8 mouse cellular contexts compared by ENCODE assay signal in genomic region chr12:31376326-31376950, GRCm38 (mm10). TPM values are rescaled to one million over a fixed set of nuclear protein-coding genes. Genes with fewer than 3 reads are reported as not detected.
DNase-seq lines count a peak whose midpoint lies in the region; ATAC-seq and TF ChIP-seq lines count a peak whose summit lies in the region.

No protein-coding gene starts in this region.

- H3K4me3 ChIP-seq in heart, adult 2 months = no peak overlapping the region
- no peak overlapping the region for H3K4me3 ChIP-seq in bone marrow macrophage, adult 2 months (ENCODE audit: insufficient read depth, low read length)
- peak overlapping the region; percentile 39 for H3K4me3 ChIP-seq in heart, embryonic 15.5 days
- H3K4me3 ChIP-seq in limb, embryonic 13.5 days = peak overlapping the region; percentile 31
- H3K4me3 ChIP-seq in neural tube, embryonic 14.5 days (ENCODE audit: low read depth, low read length) = peak overlapping the region; percentile 20; the same call in 1 of the 2 replicates

- no peaks in the 10 kb centered on the region for H3K9me3 ChIP-seq in heart, embryonic 15.5 days (replicated peaks)
- H3K9me3 ChIP-seq in limb, embryonic 13.5 days = no peaks in the 10 kb centered on the region
- H3K9me3 ChIP-seq in neural tube, embryonic 14.5 days (ENCODE audit: control insufficient read depth, low read length) = no peaks in the 10 kb centered on the region

- H3K27me3 ChIP-seq in heart, adult 2 months (ENCODE audit: control insufficient read depth, insufficient read depth, low read length) = no peaks in the 10 kb centered on the region
- no peaks in the 10 kb centered on the region for H3K27me3 ChIP-seq in heart, embryonic 15.5 days
- no peaks in the 10 kb centered on the region for H3K27me3 ChIP-seq in limb, embryonic 13.5 days
- no peaks in the 10 kb centered on the region for H3K27me3 ChIP-seq in neural tube, embryonic 14.5 days (ENCODE audit: control insufficient read depth, insufficient read depth, low read length)

- H3K27ac ChIP-seq in heart, adult 2 months = no peak overlapping the region
- H3K27ac ChIP-seq in bone marrow macrophage, adult 2 months (ENCODE audit: insufficient read depth, low read depth, low read length) = no peak overlapping the region
- peak overlapping the region; percentile 36 for H3K27ac ChIP-seq in heart, embryonic 15.5 days
- H3K27ac ChIP-seq in limb, embryonic 13.5 days = no peak overlapping the region
- H3K27ac ChIP-seq in neural tube, embryonic 14.5 days (ENCODE audit: low read depth, low read length) = no peak overlapping the region

- 5% methylated on average over 13 of the region's 13 CpGs for WGBS in heart, adult 2 months
- WGBS in heart, embryonic 15.5 days = 4% methylated on average over 13 of the region's 13 CpGs
- WGBS in limb, embryonic 13.5 days = 11% methylated on average over 13 of the region's 13 CpGs
- 18% methylated on average over 13 of the region's 13 CpGs for WGBS in neural tube, embryonic 14.5 days

- H3K79me2 ChIP-seq in heart, adult 2 months (replicated peaks; ENCODE audit: control insufficient read depth, insufficient read depth, low read length) = no peaks in the 10 kb centered on the region

- TF ChIP-seq EP300 in heart, adult 2 months (IDR thresholded peaks at IDR 0.05; ENCODE audit: insufficient read depth, low read depth, low read length) = no peak

- no peak overlapping the region for H3K9ac ChIP-seq in heart, adult 2 months (ENCODE audit: low read depth, low read length)
- H3K9ac ChIP-seq in heart, embryonic 15.5 days = no peak overlapping the region
- H3K9ac ChIP-seq in limb, embryonic 13.5 days = peak overlapping the region; percentile 58; the same call in 1 of the 2 replicates
- peak overlapping the region; percentile 39; the same call in 1 of the 2 replicates for H3K9ac ChIP-seq in neural tube, embryonic 14.5 days (replicated peaks; ENCODE audit: low read depth, low read length)

- peak overlapping the region; percentile 64 for H3K4me2 ChIP-seq in heart, embryonic 15.5 days
- peak overlapping the region; percentile 62 for H3K4me2 ChIP-seq in limb, embryonic 13.5 days (replicated peaks)
- H3K4me2 ChIP-seq in neural tube, embryonic 14.5 days (ENCODE audit: low read depth, low read length) = peak overlapping the region; percentile 23

- intact Hi-C loops in heart, adult 2 months (cut with DNase I) = loop anchor here (10.0 kb wide), 4 partner anchors 118 to 548 kb away; partner anchors contain the start of genes Cbll1, Cog5, Dus4l and Gpr22
- intact Hi-C loops in heart, postnatal 25 days (cut with DNase I) = loop anchor here (10.0 kb wide), 3 partner anchors 128 to 548 kb away; no protein-coding TSS in a partner anchor

- H3K4me1 ChIP-seq in heart, adult 2 months (ENCODE audit: control insufficient read depth, insufficient read depth, low read length) = no peaks in the 10 kb centered on the region; the same call in 1 of the 2 replicates
- H3K4me1 ChIP-seq in bone marrow macrophage, adult 2 months (ENCODE audit: control insufficient read depth, insufficient read depth, low read length) = no peaks in the 10 kb centered on the region
- peaks cover 27% of the 10 kb centered on the region for H3K4me1 ChIP-seq in heart, embryonic 15.5 days (replicated peaks)
- H3K4me1 ChIP-seq in limb, embryonic 13.5 days = peaks cover 16% of the 10 kb centered on the region
- H3K4me1 ChIP-seq in neural tube, embryonic 14.5 days (ENCODE audit: control insufficient read depth, insufficient read depth, low read length) = 0 out of 2 replicates have a peak, but pooled peaks cover 2% of the 10 kb centered on the region

- peak in 1 of 2 experiments; percentile 5 for DNase-seq in heart, adult 2 months
- DNase-seq in heart, postnatal 25 days (ENCODE audit: low spot score) = no peak
- DNase-seq in adrenal gland, adult 8-10 months = no peak

- H3K36me3 ChIP-seq in heart, adult 2 months (ENCODE audit: control insufficient read depth, insufficient read depth, low read length) = no peaks in the 10 kb centered on the region
- H3K36me3 ChIP-seq in heart, embryonic 15.5 days = no peaks in the 10 kb centered on the region
- H3K36me3 ChIP-seq in limb, embryonic 13.5 days = no peaks in the 10 kb centered on the region
- no peaks in the 10 kb centered on the region for H3K36me3 ChIP-seq in neural tube, embryonic 14.5 days (ENCODE audit: control insufficient read depth, insufficient read depth, low read length)

- ATAC-seq in heart, embryonic 15.5 days (replicated peaks; ENCODE audit: insufficient number of reproducible peaks, insufficient read depth, low FRiP score, low read depth) = peak; percentile 17; the same call in 1 of the 2 replicates
- peak; percentile 66 for ATAC-seq in limb, embryonic 13.5 days (ENCODE audit: low FRiP score, low read depth)
- ATAC-seq in neural tube, embryonic 14.5 days (ENCODE audit: low read depth) = peak; percentile 66
- no peak for ATAC-seq in megakaryocyte-erythroid progenitor cell, adult 5-6 weeks (replicated peaks; ENCODE audit: low FRiP score, low TSS enrichment, poor library complexity, severe bottlenecking)

- TF ChIP-seq POLR2A in heart, adult 2 months (IDR thresholded peaks at IDR 0.05; ENCODE audit: insufficient read depth, low read depth, low read length) = no peak
- no peak for TF ChIP-seq POLR2A in bone marrow macrophage, adult 2 months (IDR thresholded peaks at IDR 0.05; ENCODE audit: borderline replicate concordance, low read depth, low read length)

- TF ChIP-seq CTCF in heart, adult 2 months (IDR thresholded peaks at IDR 0.05) = peak; percentile 41
- 0 out of 2 replicates have a peak, but pooled peaks have one; percentile 7 for TF ChIP-seq CTCF in bone marrow macrophage, adult 2 months (IDR thresholded peaks at IDR 0.05; ENCODE audit: low read depth, low read length)

RNA-seq across cellular contexts. Expression of gene Slc26a3, which starts 14.2 kb away (rescaled TPM):
- 1 to 10 TPM; 1.2 to 1.6 TPM for total RNA-seq in heart, adult 2 months (2021)
- 1.3 and 2.8 TPM in 2 replicates for polyA plus RNA-seq in heart, adult 2 months (2012; rRNA removed)
- 1 to 10 TPM; 2.1 to 2.3 TPM for total RNA-seq in heart, postnatal 25 days (2021)
- not detected in 2 replicates for polyA plus RNA-seq in bone marrow macrophage, adult 2 months (2012; ENCODE audit: insufficient read depth, insufficient read length, missing spikeins)
- polyA plus RNA-seq in heart, embryonic 15.5 days (2015; fragmentation: Nextera tagmentation; extraction: Ambion mirVana) = 0.09 TPM in 1 of 2 replicates, not detected in the other
- 0.05 TPM in 1 of 2 replicates, not detected in the other for polyA plus RNA-seq in limb, embryonic 13.5 days (2015; fragmentation: Nextera tagmentation; extraction: Ambion mirVana)
- polyA plus RNA-seq in neural tube, embryonic 14.5 days (2014; fragmentation: Nextera tagmentation; extraction: Ambion mirVana) = 0.19 and 0.72 TPM in 2 replicates
- total RNA-seq in megakaryocyte-erythroid progenitor cell, adult 5-6 weeks (2014; fragmentation: Nextera tagmentation) = not detected in 2 replicates
- not detected in 2 replicates for total RNA-seq in megakaryocyte-erythroid progenitor cell, adult 5-6 weeks (2017)
- 1 to 10 TPM in 1 of 4 experiments, under 1 TPM in 3; 0.43 to 1.6 (median 0.63) TPM for total RNA-seq in adrenal gland, adult 8-10 months (2022)

RNA-seq across cellular contexts. Expression of gene Dld, which starts 25.2 kb away (rescaled TPM):
- 100 to 1,000 TPM; 374 to 406 TPM for total RNA-seq in heart, adult 2 months (2021)
- 85.0 and 180 TPM in 2 replicates for polyA plus RNA-seq in heart, adult 2 months (2012; rRNA removed)
- 100 to 1,000 TPM; 420 to 439 TPM for total RNA-seq in heart, postnatal 25 days (2021)
- 65.3 and 76.6 TPM in 2 replicates for polyA plus RNA-seq in bone marrow macrophage, adult 2 months (2012; ENCODE audit: insufficient read depth, insufficient read length, missing spikeins)
- 185 and 235 TPM in 2 replicates for polyA plus RNA-seq in heart, embryonic 15.5 days (2015; fragmentation: Nextera tagmentation; extraction: Ambion mirVana)
- 144 and 145 TPM in 2 replicates for polyA plus RNA-seq in limb, embryonic 13.5 days (2015; fragmentation: Nextera tagmentation; extraction: Ambion mirVana)
- polyA plus RNA-seq in neural tube, embryonic 14.5 days (2014; fragmentation: Nextera tagmentation; extraction: Ambion mirVana) = 132 and 141 TPM in 2 replicates
- 81.1 and 83.7 TPM in 2 replicates for total RNA-seq in megakaryocyte-erythroid progenitor cell, adult 5-6 weeks (2014; fragmentation: Nextera tagmentation)
- 165 and 177 TPM in 2 replicates for total RNA-seq in megakaryocyte-erythroid progenitor cell, adult 5-6 weeks (2017)
- total RNA-seq in adrenal gland, adult 8-10 months (2022) = 100 to 1,000 TPM; 191 to 267 (median 232) TPM

Comparison
In these comparisons a context has a peak if more than half of its experiments do, and no peak if none do; other contexts are left out.
1. H3K4me3 ChIP-seq: peak in heart, embryonic 15.5 days (single experiment), limb, embryonic 13.5 days (single experiment) and neural tube, embryonic 14.5 days (single experiment); none in heart, adult 2 months (single experiment) and bone marrow macrophage, adult 2 months (single experiment).
2. H3K9ac ChIP-seq: peak in limb, embryonic 13.5 days (single experiment) and neural tube, embryonic 14.5 days (single experiment); none in heart, adult 2 months (single experiment) and heart, embryonic 15.5 days (single experiment).
3. Peak in every context shown above with its lines, with median percentiles within 50 percentile points of each other: H3K4me2 ChIP-seq.